Mouse (Mus musculus) gastrocnemius, postnatal 4 days (tissue): ENCODE measurements around the gene 9930022D16Rik. TPM values are rescaled to one million over a fixed set of nuclear protein-coding genes. Genes with fewer than 3 reads are reported as not detected.

Experiments
- DNase-seq, 2 experiments: peaks; one replicate each; pipeline ENCODE4 v3.0.0; 2021 to 2022; ENCODE audit warnings: low spot score in 2 of 2, mixed read lengths in 2 of 2
- microRNA-seq: library from miRNA; unstranded; fragments of <30 nt; microRNA quantifications from one replicate; pipeline ENCODE4 v1.2.0, GENCODE M21; 2021
- total RNA-seq, 2 experiments: library from RNA; stranded (reverse); gene quantifications; 2 replicates each; pipeline ENCODE4 v1.2.3; 2021

The 9930022D16Rik gene
- total RNA-seq, 2 experiments from 2014 or later, result not detected

DNA sequence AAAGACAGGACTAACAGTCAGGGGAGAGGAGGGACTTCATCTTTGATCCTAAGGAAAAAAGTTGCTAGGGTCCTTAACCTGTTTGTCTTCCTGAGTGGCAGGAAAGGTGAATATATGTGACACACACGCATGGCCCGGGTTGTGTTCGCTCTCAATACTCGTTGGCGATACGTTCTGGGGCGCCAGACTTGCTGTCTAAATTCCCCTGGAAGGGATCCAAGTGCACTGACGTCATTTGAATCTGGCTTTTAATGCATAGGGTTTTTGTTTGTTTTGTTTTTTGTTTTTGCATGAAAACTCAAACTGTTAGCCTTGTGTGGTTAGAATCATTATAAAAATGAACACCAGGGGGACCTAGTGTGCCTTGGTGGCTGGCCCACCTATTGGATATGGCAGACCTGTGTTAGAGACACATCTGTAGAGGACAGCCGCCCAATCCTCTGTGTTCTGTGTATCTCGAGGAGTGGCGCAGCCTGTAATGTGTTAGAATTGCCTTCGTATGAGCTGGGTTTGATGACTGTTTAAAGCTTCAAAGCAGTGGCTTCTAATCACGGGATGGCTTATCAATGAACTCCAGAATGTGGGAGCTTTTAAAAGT lies 31.8 kb downstream of the 9930022D16Rik start:
- no peak for DNase-seq

DNA sequence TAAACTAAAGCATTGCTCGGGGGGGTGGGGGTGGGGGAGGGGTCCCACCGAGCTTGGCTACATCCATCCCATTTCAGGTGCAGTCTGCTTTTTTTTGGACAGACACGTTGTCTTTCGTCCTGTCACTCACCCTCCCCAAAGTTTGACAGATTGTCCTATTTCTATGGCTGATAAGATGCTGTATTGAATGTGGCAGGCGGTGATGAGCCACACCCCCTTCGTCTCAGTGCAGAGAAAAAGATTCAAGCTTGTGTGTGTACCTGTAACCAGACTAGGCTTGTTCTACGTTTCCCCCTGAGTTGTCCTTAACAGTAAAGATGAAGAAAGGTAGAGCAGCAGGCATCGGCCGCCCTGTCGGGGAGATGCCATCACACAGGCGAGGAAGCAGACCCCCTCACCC lies 37.5 kb downstream of the 9930022D16Rik start:
- no peak for DNase-seq

DNA sequence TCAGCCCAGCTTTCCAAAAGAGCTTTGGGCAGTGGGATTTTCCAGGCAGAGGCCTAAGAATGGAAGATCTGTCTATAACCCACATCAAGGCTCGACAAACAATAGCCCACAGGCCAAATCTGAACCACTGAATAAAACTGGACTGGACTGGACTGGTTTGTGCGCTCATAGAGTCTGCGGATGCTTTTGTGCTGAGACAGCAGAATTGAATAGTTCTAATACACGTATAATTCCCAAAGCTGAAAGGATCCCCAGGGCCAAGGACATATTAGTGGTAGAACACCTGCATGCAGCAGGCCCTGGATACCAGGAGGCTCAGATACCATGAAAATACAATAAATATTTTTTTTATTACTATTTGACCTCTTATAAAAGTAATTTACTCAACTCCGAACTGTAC lies 42.5 kb downstream of the 9930022D16Rik start:
- no peak for DNase-seq

DNA sequence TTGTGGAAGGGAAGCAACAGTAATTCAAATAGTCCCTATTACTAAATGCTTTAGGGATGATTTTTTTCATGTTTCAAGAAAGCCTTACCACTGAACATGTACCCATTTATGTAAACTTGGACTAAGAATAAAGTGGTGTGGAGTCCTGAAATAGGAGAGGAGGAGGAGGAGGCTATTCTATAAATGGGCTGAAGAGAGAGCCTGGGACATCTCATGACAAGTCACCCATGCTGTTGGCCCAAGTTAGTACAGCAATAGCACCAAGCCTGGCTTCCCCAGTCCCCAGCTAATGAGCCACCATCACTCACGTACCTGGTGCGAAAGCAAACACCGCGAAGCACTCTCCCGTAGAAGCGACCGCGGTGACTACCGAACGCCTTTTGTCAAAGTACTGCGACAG lies 44.4 kb downstream of the 9930022D16Rik start:
- no peak for DNase-seq

- DNase-seq, result no peak
Observed at GRCm38 (mm10) chr11:109460586-109460985, 46.9 kb downstream of the 9930022D16Rik start.

GRCm38 (mm10) chr11:109465068-109465467 lies 51.4 kb downstream of the 9930022D16Rik start:
- no peak for DNase-seq

DNA sequence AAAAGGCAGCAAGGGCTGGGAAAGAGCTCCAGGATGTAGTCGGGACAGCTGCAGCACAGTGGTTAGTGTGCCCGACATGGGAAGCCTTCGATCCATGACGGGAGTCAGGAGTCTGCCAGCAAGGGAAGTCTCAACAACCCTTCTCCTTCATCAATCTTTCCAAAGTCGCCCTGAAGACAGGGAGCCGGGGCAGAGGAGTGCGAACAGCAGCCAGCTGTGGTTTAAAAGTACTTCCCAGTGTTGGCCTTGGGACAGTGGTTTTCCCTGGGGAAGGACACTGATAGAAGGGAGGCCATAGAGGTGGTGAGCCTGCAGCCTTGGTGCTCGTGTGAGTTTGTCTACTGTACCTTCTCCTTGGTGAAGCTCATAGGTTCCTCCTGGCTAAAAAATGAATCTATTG lies 53.3 kb downstream of the 9930022D16Rik start:
- DNase-seq, result no peak

DNA sequence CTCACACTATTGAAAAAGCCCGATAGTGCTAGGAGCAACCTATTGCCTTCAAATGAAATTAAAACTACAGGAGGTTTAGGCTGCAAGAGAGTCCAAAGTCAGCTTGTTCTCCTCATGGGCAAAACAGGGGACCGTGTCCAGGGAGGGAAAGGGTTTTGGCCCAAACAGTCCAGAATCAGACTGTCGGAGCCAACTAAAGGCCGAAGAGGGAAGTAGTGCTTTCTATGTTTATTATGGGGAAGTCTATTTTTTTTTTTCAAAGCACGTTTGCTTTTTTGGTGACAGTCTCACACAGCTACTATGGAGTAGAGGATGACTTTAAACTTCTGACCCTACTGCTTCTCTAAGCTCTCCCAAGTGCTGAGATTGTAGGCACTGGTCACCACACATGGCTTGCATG lies 54.4 kb downstream of the 9930022D16Rik start:
- DNase-seq, result no peak

Small RNA genes within 50 kb of the gene (microRNA-seq; reads per million reads assigned to microRNA genes)
- gene Gm25540, result not detected

Other genes with a start within 250 kb of the 9930022D16Rik start
- 1 to 10 TPM; 1.8 to 1.9 TPM for gene Rgs9, start 115.8 kb upstream of the 9930022D16Rik start, total RNA-seq
- gene Gna13, start 51.1 kb upstream of the 9930022D16Rik start, total RNA-seq, result 10 to 100 TPM; 47.3 to 54.5 TPM
- 10 to 100 TPM; 47.4 to 55.9 TPM for gene Amz2, start 12.0 kb downstream of the 9930022D16Rik start, total RNA-seq
- 10 to 100 TPM; 11.3 to 12.4 TPM for gene Arsg, start 59.5 kb downstream of the 9930022D16Rik start, total RNA-seq
- 10 to 100 TPM; 16.8 to 17.6 TPM for gene Slc16a6, start 59.7 kb downstream of the 9930022D16Rik start, total RNA-seq
- gene Wipi1, start 198.1 kb downstream of the 9930022D16Rik start, total RNA-seq, result 10 to 100 TPM; 71.1 to 86.4 TPM
- gene Prkar1a, start 235.5 kb downstream of the 9930022D16Rik start, total RNA-seq, result 100 to 1,000 TPM; 380 to 385 TPM